Mouse (Mus musculus) ES-E14 (cell line): Measurements from ENCODE around the gene Srrd. TPM values are rescaled to one million over a fixed set of nuclear protein-coding genes. Genes with fewer than 3 reads are reported as not detected.

ENCODE experiments used
- DNase-seq: peaks from one replicate; pipeline ENCODE4 v3.0.0-alpha.2; 2013; ENCODE audit warnings: low read depth, low spot score
- H3K27ac ChIP-seq: 2 replicates; pipeline ENCODE4 v1.5.1; 2012; ENCODE audit warnings: low read depth, mild to moderate bottlenecking, low read length, moderate library complexity, mixed read lengths; ENCODE audit not compliant: poor library complexity, insufficient read depth, severe bottlenecking
- H3K36me3 ChIP-seq: 2 replicates; pipeline ENCODE4 v1.6.1; 2012; ENCODE audit warnings: mild to moderate bottlenecking, low read length, moderate library complexity, mixed read lengths; ENCODE audit not compliant: control insufficient read depth, poor library complexity, insufficient read depth, severe bottlenecking
- H3K4me1 ChIP-seq, 2 experiments: fragments of 150-350 bp in 1 of 2; sonication (generic) in 1 of 2; 2 replicates each; pipeline ENCODE4 v1.6.1; 2012; ENCODE audit warnings: low read length in 2 of 2, mild to moderate bottlenecking in 1 of 2, mixed read lengths in 1 of 2; ENCODE audit not compliant: control insufficient read depth in 2 of 2, insufficient read depth in 2 of 2, poor library complexity in 1 of 2
- H3K4me3 ChIP-seq, 2 experiments: fragments of 150-350 bp in 1 of 2; sonication (generic) in 1 of 2; 2 replicates each; pipeline ENCODE4 v1.5.1; 2012; ENCODE audit warnings: low read length in 2 of 2, low read depth in 1 of 2, mild to moderate bottlenecking in 1 of 2, mixed read lengths in 1 of 2; ENCODE audit not compliant: insufficient read depth in 1 of 2, poor library complexity in 1 of 2, severe bottlenecking in 1 of 2
- H3K9ac ChIP-seq: 2 replicates; pipeline ENCODE4 v1.6.1; 2012; ENCODE audit warnings: low read depth, mild to moderate bottlenecking, low read length, mixed read lengths; ENCODE audit not compliant: poor library complexity, insufficient read depth, severe bottlenecking
- H3K9me3 ChIP-seq: fragments of 150-350 bp; sonication (generic); 2 replicates; pipeline ENCODE4 v1.6.1; 2012; ENCODE audit warnings: low read depth, mild to moderate bottlenecking, low read length; ENCODE audit not compliant: control insufficient read depth, insufficient read depth
- CHD2 ChIP-seq: IDR thresholded peaks from 2 replicates; pipeline ENCODE4 v1.6.1; 2014; ENCODE audit warnings: mild to moderate bottlenecking, low read depth, low read length, inconsistent platforms
- HCFC1 ChIP-seq: IDR thresholded peaks from 2 replicates; pipeline ENCODE4 v1.6.1; 2012; ENCODE audit warnings: low read length, inconsistent platforms, borderline replicate concordance; ENCODE audit not compliant: insufficient read depth
- MAFK ChIP-seq: IDR thresholded peaks from 2 replicates; pipeline ENCODE4 v1.6.1; 2014; ENCODE audit warnings: mild to moderate bottlenecking, low read depth, low read length, inconsistent platforms; ENCODE audit not compliant: insufficient read depth
- ZC3H11A ChIP-seq: IDR thresholded peaks from 2 replicates; pipeline ENCODE4 v1.6.1; 2012; ENCODE audit warnings: low read depth, mild to moderate bottlenecking, inconsistent platforms, low read length, borderline replicate concordance
- ZNF384 ChIP-seq: IDR thresholded peaks from 2 replicates; pipeline ENCODE4 v1.6.1; 2012; ENCODE audit warnings: low read depth, low read length, inconsistent platforms
- in situ Hi-C, 2 experiments: fragments of 600-800 bp; cut with MboI; formaldehyde crosslinking; loops; one replicate each; pipeline ENCODE4 v1.15.1; 2025; ENCODE audit warnings: low sequenced_read_pairs in 2 of 2, inconsistent platforms in 1 of 2; ENCODE audit not compliant: unreplicated experiment in 2 of 2
- total RNA-seq: library from RNA; depleted of rRNA; stranded (reverse); fragments of 300-350 nt; gene quantifications from 2 replicates; pipeline ENCODE4 v1.2.3, GENCODE M21; 2012; rRNA removed

Srrd gene
- total RNA-seq = 25.8 and 32.0 TPM in 2 replicates

DNA sequence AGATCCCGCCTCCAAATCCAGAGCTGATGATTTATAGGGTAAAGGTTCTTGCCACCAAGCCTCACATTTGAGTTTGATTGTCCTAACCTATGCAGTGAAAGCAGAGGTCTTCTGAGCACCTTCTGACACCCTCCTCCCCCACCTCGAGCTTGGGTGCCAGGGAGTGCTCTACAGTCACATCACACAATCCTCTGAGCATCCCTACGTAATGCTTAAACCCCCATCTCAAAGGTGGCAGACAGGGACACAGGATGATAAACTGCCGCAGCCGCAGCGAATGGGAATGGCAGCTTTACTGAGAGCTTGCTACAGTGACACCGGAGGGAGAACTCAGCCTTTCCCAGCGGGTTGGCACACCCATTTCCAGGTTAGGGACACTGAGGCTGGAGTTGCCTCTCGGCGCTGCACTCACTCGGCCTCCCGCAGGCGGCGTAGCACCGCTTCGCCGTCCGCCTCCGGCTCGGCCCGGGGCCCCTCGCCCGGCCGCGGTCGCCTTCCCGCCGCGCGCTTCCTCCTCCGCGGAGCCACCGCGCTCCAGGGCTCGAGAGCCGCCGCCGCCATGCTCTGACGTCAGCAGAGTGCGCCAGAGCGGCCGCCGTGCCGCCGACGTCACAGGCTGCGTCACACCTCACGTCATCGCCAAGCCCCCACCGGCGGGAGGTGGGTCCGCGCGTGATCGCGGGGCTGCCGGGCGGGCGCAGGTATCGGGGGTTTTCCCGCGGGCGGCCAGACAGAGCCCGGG lies at the start of gene Srrd, which contains the start of gene Hps4:
Gene Srrd (minus strand): TSS at position 578 of the 742 bp plus-strand sequence.
Gene Hps4 (plus strand): TSS at position 621 of the 742 bp plus-strand sequence.
- Histone ChIP-seq H3K36me3 (peaks cover 21% of the 10 kb centered on the region), H3K27ac (no peak within 1 kb of the TSS), H3K4me1 (no peaks in the 10 kb centered on the region), H3K9me3 (no peaks in the 10 kb centered on the region), H3K9ac (peak within 1 kb of the TSS; percentile 82), H3K4me3 (peak within 1 kb of the TSS; percentile 81 to 94)
- in situ Hi-C loops = loop anchor here in 1 of 2 experiments (25.0 kb wide), 1 partner anchor 105 kb away; no protein-coding TSS in a partner anchor
- no peak for TF ChIP-seq ZNF384
- TF ChIP-seq HCFC1 = peak; percentile 75; the same call in 1 of the 2 replicates
- DNase-seq = no peak

DNA sequence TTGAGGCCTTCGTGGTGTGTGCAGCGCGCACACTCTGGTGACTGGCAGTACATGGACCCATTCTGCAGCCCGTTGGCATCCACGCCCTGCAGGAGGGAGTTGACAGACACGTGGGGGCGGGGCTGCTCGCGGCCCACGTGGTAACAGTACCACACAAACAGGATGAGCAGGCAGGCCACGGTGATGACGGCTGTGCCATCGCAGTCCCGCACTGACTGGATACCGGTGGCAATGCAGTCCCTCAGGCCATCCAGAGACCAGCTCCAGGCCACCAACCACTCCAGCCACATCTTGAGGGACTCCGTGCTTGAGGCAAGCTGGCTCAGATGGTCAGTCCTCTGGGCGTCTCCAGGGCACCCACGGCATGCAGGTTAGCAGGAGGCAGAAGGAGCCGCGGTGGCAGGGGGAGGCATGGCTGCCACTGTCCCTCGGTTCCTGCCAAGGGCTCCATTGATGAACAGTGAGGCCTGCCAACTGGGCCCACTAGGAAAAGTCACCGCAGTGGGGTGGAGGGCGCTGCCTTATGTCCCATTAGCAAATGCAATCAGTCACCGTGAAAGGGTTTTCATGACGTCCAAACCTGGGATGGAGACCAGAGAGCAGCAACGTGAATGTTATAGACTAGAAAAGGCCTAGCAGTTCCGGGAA lies 49.0 kb upstream of the Srrd start:
- in situ Hi-C loops = no loop called here
- H3K4me3 ChIP-seq = peak overlapping the region in 1 of 2 experiments; percentile 50; a peak in 2 of 4 replicates
- H3K36me3 ChIP-seq = no peaks in the 10 kb centered on the region
- 0 out of 2 replicates have a peak overlapping the region, but pooled peaks have one; percentile 8 for H3K9ac ChIP-seq
- H3K4me1 ChIP-seq = peaks cover 0 to 8% of the 10 kb centered on the region in 2 experiments; a peak in 1 of 4 replicates
- TF ChIP-seq MAFK = no peak
- TF ChIP-seq CHD2 = no peak
- TF ChIP-seq HCFC1 = no peak
- TF ChIP-seq ZC3H11A = no peak
- TF ChIP-seq ZNF384 = no peak
- DNase-seq = no peak
- no peak overlapping the region for H3K27ac ChIP-seq
- no peaks in the 10 kb centered on the region for H3K9me3 ChIP-seq

DNA sequence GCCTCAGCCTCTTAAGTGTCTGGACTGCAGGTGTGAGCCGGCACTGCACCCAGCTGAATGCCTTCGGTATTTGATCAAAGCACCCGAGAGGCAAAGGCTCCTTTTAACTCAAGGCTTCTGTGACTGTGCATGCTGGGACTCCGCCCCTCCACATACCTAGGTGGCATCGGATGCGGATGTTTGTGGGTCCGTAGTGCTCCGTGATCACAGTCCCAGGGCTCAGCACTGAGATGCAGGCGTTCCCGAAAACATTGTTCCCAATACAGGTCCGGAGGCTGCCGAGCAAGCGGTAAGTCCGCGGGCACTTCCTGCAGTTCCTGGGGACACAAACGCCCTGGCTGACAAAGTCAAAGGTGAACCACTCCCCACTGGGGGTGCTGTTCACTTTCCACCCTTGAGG lies 48.2 kb upstream of the Srrd start:
- in situ Hi-C loops = no loop called here
- no peak for DNase-seq
- H3K4me1 ChIP-seq = peaks cover 0 to 8% of the 10 kb centered on the region in 2 experiments; a peak in 1 of 4 replicates
- peak overlapping the region in 1 of 2 experiments; percentile 50; a peak in 1 of 4 replicates for H3K4me3 ChIP-seq
- H3K9me3 ChIP-seq = no peaks in the 10 kb centered on the region
- H3K27ac ChIP-seq = no peak overlapping the region
- H3K9ac ChIP-seq = no peak overlapping the region
- no peaks in the 10 kb centered on the region for H3K36me3 ChIP-seq
- TF ChIP-seq ZNF384 (no peak), HCFC1 (no peak), ZC3H11A (no peak), MAFK (no peak)

DNA sequence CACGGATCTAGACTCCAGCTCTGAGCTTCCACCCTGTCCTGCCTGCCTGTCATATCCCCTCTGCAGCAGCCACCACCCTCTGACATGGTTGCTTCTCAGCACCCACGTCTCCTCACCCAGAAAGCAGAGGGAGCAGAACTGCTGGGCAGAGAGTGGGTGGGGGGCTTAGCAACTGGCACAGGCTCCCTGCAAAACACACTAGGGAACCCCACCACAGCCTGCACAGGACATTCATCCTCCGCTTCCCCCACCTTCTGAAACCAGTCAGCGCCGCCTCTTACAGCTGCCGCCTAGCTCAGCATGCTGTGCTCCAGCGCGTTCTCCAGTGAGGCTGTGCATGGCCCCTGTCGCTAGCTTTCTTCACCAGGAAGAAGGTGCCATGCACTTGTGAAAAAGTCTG lies 46.5 kb upstream of the Srrd start:
- Histone ChIP-seq H3K36me3 (no peaks in the 10 kb centered on the region), H3K27ac (no peak overlapping the region), H3K4me3 (no peak overlapping the region), H3K9ac (no peak overlapping the region), H3K9me3 (no peaks in the 10 kb centered on the region), H3K4me1 (peaks cover 0 to 6% of the 10 kb centered on the region in 2 experiments; a peak in 1 of 4 replicates)
- TF ChIP-seq CHD2 (no peak), ZC3H11A (no peak), HCFC1 (no peak), MAFK (no peak), ZNF384 (no peak)
- in situ Hi-C loops = no loop called here
- DNase-seq = no peak
